Mouse (Mus musculus) E14TG2a.4 (cell line): Measurements from ENCODE around the gene Inf2.

Experiments
- CTCF ChIP-seq: conservative IDR thresholded peaks from 2 replicates; pipeline ENCODE4 v1.5.1; 2014; ENCODE audit warnings: low read length
- NANOG ChIP-seq: IDR thresholded peaks from 2 replicates; pipeline ENCODE4 v1.6.1; 2014; ENCODE audit warnings: borderline replicate concordance, low read length, mixed read lengths
- POU5F1 ChIP-seq: IDR thresholded peaks from 2 replicates; pipeline ENCODE4 v1.6.1; 2014; ENCODE audit warnings: low read length, borderline replicate concordance

DNA sequence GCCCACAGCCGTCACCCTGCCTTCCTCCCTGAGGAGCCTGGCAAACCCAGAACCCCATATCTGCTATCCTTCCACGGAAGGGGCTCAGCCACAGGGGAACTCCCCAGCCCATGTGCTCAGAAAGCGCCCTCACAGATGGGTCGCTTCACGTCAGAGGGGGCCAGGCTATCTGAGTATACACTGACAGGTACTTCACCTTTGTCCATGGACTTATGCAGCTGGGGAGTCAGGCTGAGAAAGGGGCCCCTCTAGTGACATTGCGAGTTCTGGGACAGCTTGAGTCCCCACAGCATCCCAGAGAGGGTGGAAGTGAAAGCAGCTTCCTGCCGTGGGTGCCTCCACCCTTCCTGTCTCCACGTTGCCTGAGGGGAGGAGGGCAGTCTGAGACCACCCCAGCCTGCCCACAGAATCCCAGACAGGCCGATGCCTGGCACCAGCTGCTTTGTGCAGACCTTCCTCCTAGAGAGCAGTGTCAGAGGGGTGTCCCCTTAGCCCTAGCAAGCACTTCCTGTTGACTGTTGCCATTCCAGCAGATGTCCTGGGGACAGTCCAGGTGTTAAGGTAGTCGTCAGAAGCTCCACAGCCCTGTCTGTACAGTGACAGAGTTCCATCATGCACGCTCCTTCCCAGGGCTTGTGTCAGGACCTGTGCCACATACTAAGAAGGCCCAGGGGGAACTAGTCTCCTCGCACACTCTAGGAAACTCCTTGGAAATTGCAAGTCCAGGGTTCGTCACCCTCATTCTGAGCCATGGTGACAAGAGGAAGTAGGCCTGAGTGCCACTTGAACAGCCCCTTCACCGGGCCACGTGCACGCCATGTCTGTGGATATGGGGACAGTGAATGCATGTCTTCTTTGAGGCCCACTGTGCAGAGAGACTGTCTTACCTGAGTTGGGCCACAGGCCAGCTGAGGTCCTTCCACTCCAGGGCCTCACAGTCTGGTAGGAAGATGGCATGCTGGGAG, 5.6 kb downstream of the Inf2 start:
- no peak for TF ChIP-seq CTCF
- TF ChIP-seq POU5F1 = no peak
- no peak for TF ChIP-seq NANOG
